Mouse (Mus musculus): ENCODE data around the gene Ppp2r5a. TPM values are rescaled to one million over a fixed set of nuclear protein-coding genes. Genes with fewer than 3 reads are reported as not detected.
"Not testable (repeated sequence)": the region's sequence is repeated elsewhere in the genome, so short reads cannot be mapped to it uniquely, and the experiment has no call there.

The Ppp2r5a gene
- total and polyA plus RNA-seq, 2 experiments from 2014 or later = 11.5 to 36.6 TPM

- Histone ChIP-seq H3K4me3 (ENCODE audit: low read depth, low read length) (no peak overlapping the region), H3K4me1 (ENCODE audit: insufficient read depth) (no peaks in the 10 kb centered on the region), H3K9ac (no peak overlapping the region), H3K36me3 (ENCODE audit: insufficient read depth) (no peaks in the 10 kb centered on the region), H3K4me2 (ENCODE audit: low read depth) (no peak overlapping the region), H3K27me3 (ENCODE audit: insufficient read depth, low read length) (no peaks in the 10 kb centered on the region), H3K27ac (ENCODE audit: low read depth, low read length) (no peak overlapping the region), H3K9me3 (ENCODE audit: low read length) (no peaks in the 10 kb centered on the region)
- ATAC-seq (no peak), DNase-seq (no peak)
- no peak for TF ChIP-seq CTCF (IDR thresholded peaks at IDR 0.05; ENCODE audit: low read depth)
- 78% methylated on average over 7 of the region's 7 CpGs for WGBS
These were observed 22.8 kb upstream of the Ppp2r5a start for GRCm38 (mm10) chr1:191425884-191426283.

GRCm38 (mm10) chr1:191423201-191423600 lies 20.1 kb upstream of the Ppp2r5a start:
- Histone ChIP-seq H3K27ac (ENCODE audit: low read depth, low read length) (no peak overlapping the region), H3K4me3 (ENCODE audit: low read depth, low read length) (no peak overlapping the region), H3K36me3 (ENCODE audit: insufficient read depth) (no peaks in the 10 kb centered on the region), H3K9me3 (ENCODE audit: low read length) (no peaks in the 10 kb centered on the region), H3K4me1 (ENCODE audit: insufficient read depth) (no peaks in the 10 kb centered on the region), H3K27me3 (ENCODE audit: insufficient read depth, low read length) (no peaks in the 10 kb centered on the region), H3K4me2 (ENCODE audit: low read depth) (no peak overlapping the region), H3K9ac (no peak overlapping the region)
- no peak for TF ChIP-seq CTCF (IDR thresholded peaks at IDR 0.05; ENCODE audit: low read depth)
- DNase-seq (no peak), ATAC-seq (no peak)
- 78% methylated on average over 2 of the region's 2 CpGs for WGBS

GRCm38 (mm10) chr1:191422714-191423113 lies 19.6 kb upstream of the Ppp2r5a start:
- 79% methylated on average over 3 of the region's 3 CpGs for WGBS
- not testable (repeated sequence) for H3K4me3 ChIP-seq (ENCODE audit: low read depth, low read length); H3K36me3 ChIP-seq (ENCODE audit: insufficient read depth); H3K27me3 ChIP-seq (ENCODE audit: insufficient read depth, low read length); H3K9me3 ChIP-seq (ENCODE audit: low read length); H3K4me1 ChIP-seq (ENCODE audit: insufficient read depth); H3K9ac ChIP-seq; H3K27ac ChIP-seq (ENCODE audit: low read depth, low read length); ATAC-seq; DNase-seq; H3K4me2 ChIP-seq (ENCODE audit: low read depth)

- no peaks in the 10 kb centered on the region for H3K9me3 ChIP-seq (ENCODE audit: low read length)
These were observed 19.1 kb upstream of the Ppp2r5a start for GRCm38 (mm10) chr1:191422164-191422563.

GRCm38 (mm10) chr1:191421426-191421999 lies 18.4 kb upstream of the Ppp2r5a start:
- ATAC-seq (no peak), DNase-seq (no peak)
- H3K4me1 ChIP-seq (ENCODE audit: insufficient read depth) = no peaks in the 10 kb centered on the region
- no peak overlapping the region for H3K9ac ChIP-seq
- H3K27me3 ChIP-seq (ENCODE audit: insufficient read depth, low read length) = no peaks in the 10 kb centered on the region
- 39% methylated on average over 1 of the region's 1 CpGs for WGBS
- no peak overlapping the region for H3K4me2 ChIP-seq (ENCODE audit: low read depth)
- H3K9me3 ChIP-seq (ENCODE audit: low read length) = no peaks in the 10 kb centered on the region
- no peak overlapping the region for H3K4me3 ChIP-seq (ENCODE audit: low read depth, low read length)
- H3K36me3 ChIP-seq (ENCODE audit: insufficient read depth) = no peaks in the 10 kb centered on the region
- no peak overlapping the region for H3K27ac ChIP-seq (ENCODE audit: low read depth, low read length)
- TF ChIP-seq CTCF (IDR thresholded peaks at IDR 0.05; ENCODE audit: low read depth) = no peak

More at GRCm38 (mm10) chr1:191422164-191422563, 19.1 kb upstream of the Ppp2r5a start:
- DNase-seq (no peak), ATAC-seq (no peak)
- Histone ChIP-seq H3K4me1 (ENCODE audit: insufficient read depth) (no peaks in the 10 kb centered on the region), H3K27ac (ENCODE audit: low read depth, low read length) (no peak overlapping the region), H3K4me2 (ENCODE audit: low read depth) (no peak overlapping the region), H3K4me3 (ENCODE audit: low read depth, low read length) (no peak overlapping the region), H3K9ac (no peak overlapping the region), H3K36me3 (ENCODE audit: insufficient read depth) (no peaks in the 10 kb centered on the region), H3K27me3 (ENCODE audit: insufficient read depth, low read length) (no peaks in the 10 kb centered on the region)
- TF ChIP-seq CTCF (IDR thresholded peaks at IDR 0.05; ENCODE audit: low read depth) = no peak
- WGBS = 62% methylated on average over 4 of the region's 4 CpGs

- Histone ChIP-seq H3K27me3 (ENCODE audit: insufficient read depth, low read length) (no peaks in the 10 kb centered on the region), H3K9me3 (ENCODE audit: low read length) (no peaks in the 10 kb centered on the region), H3K4me1 (ENCODE audit: insufficient read depth) (no peaks in the 10 kb centered on the region), H3K27ac (ENCODE audit: low read depth, low read length) (no peak overlapping the region), H3K36me3 (ENCODE audit: insufficient read depth) (no peaks in the 10 kb centered on the region), H3K4me2 (ENCODE audit: low read depth) (no peak overlapping the region), H3K4me3 (ENCODE audit: low read depth, low read length) (no peak overlapping the region), H3K9ac (no peak overlapping the region)
- ATAC-seq = no peak
- 55% methylated on average over 6 of the region's 6 CpGs for WGBS
- no peak for TF ChIP-seq CTCF (IDR thresholded peaks at IDR 0.05; ENCODE audit: low read depth)
- no peak for DNase-seq
These were observed 17.9 kb upstream of the Ppp2r5a start for GRCm38 (mm10) chr1:191420930-191421404.

- no peak overlapping the region for H3K9ac ChIP-seq
- H3K27ac ChIP-seq (ENCODE audit: low read depth, low read length) = no peak overlapping the region
- H3K4me2 ChIP-seq (ENCODE audit: low read depth) = no peak overlapping the region
- H3K27me3 ChIP-seq (ENCODE audit: insufficient read depth, low read length) = no peaks in the 10 kb centered on the region
- no peak for TF ChIP-seq CTCF (IDR thresholded peaks at IDR 0.05; ENCODE audit: low read depth)
- DNase-seq (no peak), ATAC-seq (no peak)
- WGBS = 55% methylated on average over 8 of the region's 8 CpGs
- no peaks in the 10 kb centered on the region for H3K9me3 ChIP-seq (ENCODE audit: low read length)
- no peaks in the 10 kb centered on the region for H3K36me3 ChIP-seq (ENCODE audit: insufficient read depth)
- no peak overlapping the region for H3K4me3 ChIP-seq (ENCODE audit: low read depth, low read length)
- no peaks in the 10 kb centered on the region for H3K4me1 ChIP-seq (ENCODE audit: insufficient read depth)
These were observed 17.1 kb upstream of the Ppp2r5a start for GRCm38 (mm10) chr1:191419991-191420751.
